Mouse (Mus musculus): ENCODE data around the gene Cacng5. TPM values are rescaled to one million over a fixed set of nuclear protein-coding genes. Genes with fewer than 3 reads are reported as not detected.

The Cacng5 gene
- total RNA-seq, 1 experiment from 2014 or later = not detected

GRCm38 (mm10) chr11:107898698-107899097 lies 16.2 kb downstream of the Cacng5 start:
- ATAC-seq (replicated peaks; ENCODE audit: insufficient number of reproducible peaks, low FRiP score, low TSS enrichment, poor library complexity, severe bottlenecking) = no peak

DNA sequence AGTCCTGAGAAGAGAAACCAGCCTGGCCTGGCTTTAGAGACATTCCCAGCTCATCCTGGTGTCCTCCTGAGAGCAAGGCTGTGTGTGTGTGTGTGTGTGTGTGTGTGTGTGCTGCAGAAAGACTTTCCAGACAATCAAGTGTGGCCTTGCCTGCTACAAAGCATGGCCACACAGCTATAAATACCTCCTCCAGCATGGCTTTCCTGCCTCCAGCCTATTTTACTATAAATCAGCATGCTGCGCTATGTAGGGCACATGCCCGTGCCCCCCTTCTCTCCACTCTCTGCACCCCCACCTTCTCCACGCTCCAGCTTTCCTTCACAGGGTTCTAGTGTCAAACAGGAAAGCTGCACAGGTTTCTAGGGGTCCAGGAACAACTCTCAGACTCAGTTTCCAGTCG lies 19.2 kb downstream of the Cacng5 start:
- no peak for ATAC-seq (replicated peaks; ENCODE audit: insufficient number of reproducible peaks, low FRiP score, low TSS enrichment, poor library complexity, severe bottlenecking)

- no peak for ATAC-seq (replicated peaks; ENCODE audit: insufficient number of reproducible peaks, low FRiP score, low TSS enrichment, poor library complexity, severe bottlenecking)
These were observed 23.5 kb downstream of the Cacng5 start for GRCm38 (mm10) chr11:107891377-107891776.

GRCm38 (mm10) chr11:107887342-107887741 lies 27.5 kb downstream of the Cacng5 start:
- no peak for ATAC-seq (replicated peaks; ENCODE audit: insufficient number of reproducible peaks, low FRiP score, low TSS enrichment, poor library complexity, severe bottlenecking)

GRCm38 (mm10) chr11:107876840-107877239 lies 38.0 kb downstream of the Cacng5 start:
- no peak for ATAC-seq (replicated peaks; ENCODE audit: insufficient number of reproducible peaks, low FRiP score, low TSS enrichment, poor library complexity, severe bottlenecking)

- no peak for ATAC-seq (replicated peaks; ENCODE audit: insufficient number of reproducible peaks, low FRiP score, low TSS enrichment, poor library complexity, severe bottlenecking)
These were observed 38.9 kb downstream of the Cacng5 start for GRCm38 (mm10) chr11:107875861-107876494.

GRCm38 (mm10) chr11:107872743-107873142 lies 42.1 kb downstream of the Cacng5 start:
- ATAC-seq (replicated peaks; ENCODE audit: insufficient number of reproducible peaks, low FRiP score, low TSS enrichment, poor library complexity, severe bottlenecking) = no peak

- no peak for ATAC-seq (replicated peaks; ENCODE audit: insufficient number of reproducible peaks, low FRiP score, low TSS enrichment, poor library complexity, severe bottlenecking)
These were observed 47.3 kb downstream of the Cacng5 start for GRCm38 (mm10) chr11:107867509-107867908.

- ATAC-seq (replicated peaks; ENCODE audit: insufficient number of reproducible peaks, low FRiP score, low TSS enrichment, poor library complexity, severe bottlenecking) = no peak
These were observed 49.7 kb downstream of the Cacng5 start for GRCm38 (mm10) chr11:107865128-107865527.

- ATAC-seq (replicated peaks; ENCODE audit: insufficient number of reproducible peaks, low FRiP score, low TSS enrichment, poor library complexity, severe bottlenecking) = no peak
These were observed 50.8 kb downstream of the Cacng5 start for GRCm38 (mm10) chr11:107864024-107864423.

DNA sequence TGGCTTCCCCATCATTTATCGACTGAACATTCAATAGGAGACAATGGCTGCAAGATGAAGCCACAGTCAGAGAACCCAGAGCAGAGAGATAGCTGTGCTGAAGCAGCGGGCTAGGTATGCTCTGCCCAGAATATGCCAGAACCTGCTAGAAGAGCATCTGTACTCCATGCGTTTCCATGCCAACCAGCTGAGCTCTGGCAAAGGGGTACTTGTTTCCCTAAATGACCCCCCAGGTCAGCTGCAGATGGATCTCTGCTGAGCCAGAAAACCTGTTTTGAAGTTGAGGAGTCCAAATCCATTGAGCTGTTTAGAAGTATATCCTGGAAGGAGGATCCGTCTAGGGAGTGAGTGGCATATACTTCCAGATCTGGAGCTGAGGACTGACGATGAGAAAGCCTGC lies 53.1 kb downstream of the Cacng5 start:
- no peak for ATAC-seq (replicated peaks; ENCODE audit: insufficient number of reproducible peaks, low FRiP score, low TSS enrichment, poor library complexity, severe bottlenecking)

GRCm38 (mm10) chr11:107859871-107860270 lies 55.0 kb downstream of the Cacng5 start:
- no peak for ATAC-seq (replicated peaks; ENCODE audit: insufficient number of reproducible peaks, low FRiP score, low TSS enrichment, poor library complexity, severe bottlenecking)

- no peak for ATAC-seq (replicated peaks; ENCODE audit: insufficient number of reproducible peaks, low FRiP score, low TSS enrichment, poor library complexity, severe bottlenecking)
These were observed 55.6 kb downstream of the Cacng5 start for GRCm38 (mm10) chr11:107859288-107859687.

DNA sequence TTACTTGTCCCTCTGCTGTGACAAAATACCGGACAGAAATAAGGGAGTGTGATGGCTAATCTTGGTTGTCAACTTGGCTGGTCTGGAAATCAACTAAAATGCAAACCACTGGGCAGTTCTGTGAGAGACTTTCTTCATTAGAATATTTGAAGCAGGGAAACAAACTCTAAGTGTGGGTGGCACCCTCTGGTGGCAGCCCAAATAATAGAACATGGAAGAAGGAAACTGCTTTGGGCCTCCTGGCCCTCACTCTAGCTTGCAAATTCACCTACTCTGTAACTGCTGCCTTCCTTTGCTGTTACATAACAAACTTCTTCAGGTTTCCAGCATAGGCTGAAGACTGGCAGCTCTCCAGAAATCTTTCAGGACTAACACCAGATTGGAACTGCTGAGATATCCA lies 61.8 kb downstream of the Cacng5 start:
- ATAC-seq (replicated peaks; ENCODE audit: insufficient number of reproducible peaks, low FRiP score, low TSS enrichment, poor library complexity, severe bottlenecking) = no peak

GRCm38 (mm10) chr11:107849621-107850020 lies 65.2 kb downstream of the Cacng5 start:
- ATAC-seq (replicated peaks; ENCODE audit: insufficient number of reproducible peaks, low FRiP score, low TSS enrichment, poor library complexity, severe bottlenecking) = no peak

- no peak for ATAC-seq (replicated peaks; ENCODE audit: insufficient number of reproducible peaks, low FRiP score, low TSS enrichment, poor library complexity, severe bottlenecking)
These were observed 70.7 kb downstream of the Cacng5 start for GRCm38 (mm10) chr11:107844175-107844574.

GRCm38 (mm10) chr11:107833351-107834040 lies 81.4 kb downstream of the Cacng5 start:
- ATAC-seq (replicated peaks; ENCODE audit: insufficient number of reproducible peaks, low FRiP score, low TSS enrichment, poor library complexity, severe bottlenecking) = no peak
